Mouse (Mus musculus): ENCODE data around the gene Cdk5rap1. TPM values are rescaled to one million over a fixed set of nuclear protein-coding genes. Genes with fewer than 3 reads are reported as not detected.
"Not testable (repeated sequence)": the region's sequence is repeated elsewhere in the genome, so short reads cannot be mapped to it uniquely, and the experiment has no call there.

Cdk5rap1 gene
- polyA plus RNA-seq, 1 experiment from 2014 or later: 18.3 TPM

- H3K27me3 ChIP-seq (ENCODE audit: control insufficient read depth, insufficient read depth, low read length): no peaks in the 10 kb centered on the region
- no peaks in the 10 kb centered on the region for H3K9me3 ChIP-seq (replicated peaks; ENCODE audit: control insufficient read depth, low read length)
- WGBS (ENCODE audit: insufficient replicate concordance): 75% methylated on average over 3 of the region's 3 CpGs
- H3K4me2 ChIP-seq: no peak overlapping the region
- no peak overlapping the region for H3K9ac ChIP-seq (ENCODE audit: low read depth, low read length)
- H3K4me1 ChIP-seq (ENCODE audit: control insufficient read depth, insufficient read depth, low read length): peaks cover 14% of the 10 kb centered on the region
- ATAC-seq (replicated peaks; ENCODE audit: insufficient number of reproducible peaks, low FRiP score, low TSS enrichment): no peak
- no peak overlapping the region for H3K4me3 ChIP-seq (ENCODE audit: low read depth, low read length)
- H3K36me3 ChIP-seq (ENCODE audit: control insufficient read depth, insufficient read depth, low read length): no peaks in the 10 kb centered on the region
- no peak overlapping the region for H3K27ac ChIP-seq (ENCODE audit: low read depth, low read length)
These were observed 21.8 kb upstream of the Cdk5rap1 start for GRCm38 (mm10) chr2:154394602-154395001.

GRCm38 (mm10) chr2:154390180-154390964, 17.6 kb upstream of the Cdk5rap1 start:
- H3K27me3 ChIP-seq (ENCODE audit: control insufficient read depth, insufficient read depth, low read length): no peaks in the 10 kb centered on the region
- H3K9me3 ChIP-seq (replicated peaks; ENCODE audit: control insufficient read depth, low read length): no peaks in the 10 kb centered on the region
- no peaks in the 10 kb centered on the region for H3K36me3 ChIP-seq (ENCODE audit: control insufficient read depth, insufficient read depth, low read length)
- peak overlapping the region; percentile 46; the same call in 1 of the 2 replicates for H3K9ac ChIP-seq (ENCODE audit: low read depth, low read length)
- no peak overlapping the region for H3K4me3 ChIP-seq (ENCODE audit: low read depth, low read length)
- WGBS (ENCODE audit: insufficient replicate concordance): 40% methylated on average over 11 of the region's 11 CpGs
- H3K4me2 ChIP-seq: peak overlapping the region; percentile 52
- peak overlapping the region; percentile 97 for H3K27ac ChIP-seq (ENCODE audit: low read depth, low read length)
- H3K4me1 ChIP-seq (ENCODE audit: control insufficient read depth, insufficient read depth, low read length): peaks cover 20% of the 10 kb centered on the region
- peak; percentile 88 for ATAC-seq (replicated peaks; ENCODE audit: insufficient number of reproducible peaks, low FRiP score, low TSS enrichment)

GRCm38 (mm10) chr2:154379103-154379502, 6.3 kb upstream of the Cdk5rap1 start:
- Histone ChIP-seq H3K9me3 (replicated peaks; ENCODE audit: control insufficient read depth, low read length) (no peaks in the 10 kb centered on the region), H3K27ac (ENCODE audit: low read depth, low read length) (no peak overlapping the region), H3K36me3 (ENCODE audit: control insufficient read depth, insufficient read depth, low read length) (peaks cover 8% of the 10 kb centered on the region), H3K4me3 (ENCODE audit: low read depth, low read length) (no peak overlapping the region), H3K27me3 (ENCODE audit: control insufficient read depth, insufficient read depth, low read length) (no peaks in the 10 kb centered on the region), H3K4me2 (no peak overlapping the region), H3K4me1 (ENCODE audit: control insufficient read depth, insufficient read depth, low read length) (peaks cover 3% of the 10 kb centered on the region; the same call in 1 of the 2 replicates), H3K9ac (ENCODE audit: low read depth, low read length) (no peak overlapping the region)
- no peak for ATAC-seq (replicated peaks; ENCODE audit: insufficient number of reproducible peaks, low FRiP score, low TSS enrichment)
- WGBS (ENCODE audit: insufficient replicate concordance): 84% methylated on average over 7 of the region's 7 CpGs

- no peak overlapping the region for H3K4me3 ChIP-seq (ENCODE audit: low read depth, low read length)
- no peak for ATAC-seq (replicated peaks; ENCODE audit: insufficient number of reproducible peaks, low FRiP score, low TSS enrichment)
- peak overlapping the region; percentile 24; the same call in 1 of the 2 replicates for H3K9ac ChIP-seq (ENCODE audit: low read depth, low read length)
- peaks cover 3% of the 10 kb centered on the region for H3K4me1 ChIP-seq (ENCODE audit: control insufficient read depth, insufficient read depth, low read length)
- no peaks in the 10 kb centered on the region for H3K9me3 ChIP-seq (replicated peaks; ENCODE audit: control insufficient read depth, low read length)
- 74% methylated on average over 6 of the region's 6 CpGs for WGBS (ENCODE audit: insufficient replicate concordance)
- no peaks in the 10 kb centered on the region for H3K27me3 ChIP-seq (ENCODE audit: control insufficient read depth, insufficient read depth, low read length)
- no peak overlapping the region for H3K4me2 ChIP-seq
- H3K27ac ChIP-seq (ENCODE audit: low read depth, low read length): no peak overlapping the region
- H3K36me3 ChIP-seq (ENCODE audit: control insufficient read depth, insufficient read depth, low read length): peaks cover 8% of the 10 kb centered on the region
These were observed 2.2 kb upstream of the Cdk5rap1 start for GRCm38 (mm10) chr2:154374807-154375601.

GRCm38 (mm10) chr2:154373961-154374632, 1.3 kb upstream of the Cdk5rap1 start:
- no peak overlapping the region for H3K4me3 ChIP-seq (ENCODE audit: low read depth, low read length)
- no peaks in the 10 kb centered on the region for H3K27me3 ChIP-seq (ENCODE audit: control insufficient read depth, insufficient read depth, low read length)
- WGBS (ENCODE audit: insufficient replicate concordance): 58% methylated on average over 6 of the region's 6 CpGs
- no peaks in the 10 kb centered on the region for H3K9me3 ChIP-seq (replicated peaks; ENCODE audit: control insufficient read depth, low read length)
- no peak overlapping the region for H3K4me2 ChIP-seq
- no peak overlapping the region for H3K9ac ChIP-seq (ENCODE audit: low read depth, low read length)
- H3K36me3 ChIP-seq (ENCODE audit: control insufficient read depth, insufficient read depth, low read length): peaks cover 8% of the 10 kb centered on the region
- H3K4me1 ChIP-seq (ENCODE audit: control insufficient read depth, insufficient read depth, low read length): peaks cover 3% of the 10 kb centered on the region
- no peak overlapping the region for H3K27ac ChIP-seq (ENCODE audit: low read depth, low read length)
- no peak for ATAC-seq (replicated peaks; ENCODE audit: insufficient number of reproducible peaks, low FRiP score, low TSS enrichment)

- Histone ChIP-seq H3K4me2 (peak overlapping the region; percentile 79), H3K36me3 (ENCODE audit: control insufficient read depth, insufficient read depth, low read length) (peaks cover 8% of the 10 kb centered on the region), H3K9ac (ENCODE audit: low read depth, low read length) (peak overlapping the region; percentile 96), H3K27ac (ENCODE audit: low read depth, low read length) (peak overlapping the region; percentile 93), H3K4me3 (ENCODE audit: low read depth, low read length) (peak overlapping the region; percentile 61), H3K9me3 (replicated peaks; ENCODE audit: control insufficient read depth, low read length) (no peaks in the 10 kb centered on the region), H3K27me3 (ENCODE audit: control insufficient read depth, insufficient read depth, low read length) (no peaks in the 10 kb centered on the region), H3K4me1 (ENCODE audit: control insufficient read depth, insufficient read depth, low read length) (peaks cover 3% of the 10 kb centered on the region)
- ATAC-seq (replicated peaks; ENCODE audit: insufficient number of reproducible peaks, low FRiP score, low TSS enrichment): peak; percentile 81
- WGBS (ENCODE audit: insufficient replicate concordance): under 1% methylated on average over 42 of the region's 42 CpGs
These were observed 520 bp downstream of the Cdk5rap1 start for GRCm38 (mm10) chr2:154372151-154372829.

- Histone ChIP-seq H3K4me2 (no peak overlapping the region), H3K9me3 (replicated peaks; ENCODE audit: control insufficient read depth, low read length) (no peaks in the 10 kb centered on the region), H3K36me3 (ENCODE audit: control insufficient read depth, insufficient read depth, low read length) (peaks cover 12% of the 10 kb centered on the region), H3K4me3 (ENCODE audit: low read depth, low read length) (no peak overlapping the region), H3K9ac (ENCODE audit: low read depth, low read length) (no peak overlapping the region), H3K27me3 (ENCODE audit: control insufficient read depth, insufficient read depth, low read length) (no peaks in the 10 kb centered on the region), H3K4me1 (ENCODE audit: control insufficient read depth, insufficient read depth, low read length) (no peaks in the 10 kb centered on the region; the same call in 1 of the 2 replicates), H3K27ac (ENCODE audit: low read depth, low read length) (no peak overlapping the region)
- ATAC-seq (replicated peaks; ENCODE audit: insufficient number of reproducible peaks, low FRiP score, low TSS enrichment): no peak
- 83% methylated on average over 1 of the region's 1 CpGs for WGBS (ENCODE audit: insufficient replicate concordance)
These were observed 5.3 kb downstream of the Cdk5rap1 start for GRCm38 (mm10) chr2:154367510-154367909.

- H3K4me2 ChIP-seq: peak overlapping the region; percentile 50
- not testable (repeated sequence) for H3K9me3 ChIP-seq (replicated peaks; ENCODE audit: control insufficient read depth, low read length); H3K4me1 ChIP-seq (ENCODE audit: control insufficient read depth, insufficient read depth, low read length); H3K27me3 ChIP-seq (ENCODE audit: control insufficient read depth, insufficient read depth, low read length)
- H3K4me3 ChIP-seq (ENCODE audit: low read depth, low read length): peak overlapping the region; percentile 36
- H3K27ac ChIP-seq (ENCODE audit: low read depth, low read length): peak overlapping the region; percentile 41; the same call in 1 of the 2 replicates
- peaks cover 10% of the 10 kb centered on the region for H3K36me3 ChIP-seq (ENCODE audit: control insufficient read depth, insufficient read depth, low read length)
- WGBS (ENCODE audit: insufficient replicate concordance): 64% methylated on average over 15 of the region's 19 CpGs
- 0 out of 2 replicates have a peak, but pooled peaks have one; percentile 35 for ATAC-seq (replicated peaks; ENCODE audit: insufficient number of reproducible peaks, low FRiP score, low TSS enrichment)
- peak overlapping the region; percentile 64 for H3K9ac ChIP-seq (ENCODE audit: low read depth, low read length)
These were observed 18.8 kb downstream of the Cdk5rap1 start for GRCm38 (mm10) chr2:154354000-154354425.

All from heart, embryonic 11.5 days (tissue).